Mouse (Mus musculus): ENCODE data around the gene Sar1b. TPM values are rescaled to one million over a fixed set of nuclear protein-coding genes. Genes with fewer than 3 reads are reported as not detected.

Gene Sar1b
- polyA plus RNA-seq, 1 experiment = 24.9 TPM

DNA sequence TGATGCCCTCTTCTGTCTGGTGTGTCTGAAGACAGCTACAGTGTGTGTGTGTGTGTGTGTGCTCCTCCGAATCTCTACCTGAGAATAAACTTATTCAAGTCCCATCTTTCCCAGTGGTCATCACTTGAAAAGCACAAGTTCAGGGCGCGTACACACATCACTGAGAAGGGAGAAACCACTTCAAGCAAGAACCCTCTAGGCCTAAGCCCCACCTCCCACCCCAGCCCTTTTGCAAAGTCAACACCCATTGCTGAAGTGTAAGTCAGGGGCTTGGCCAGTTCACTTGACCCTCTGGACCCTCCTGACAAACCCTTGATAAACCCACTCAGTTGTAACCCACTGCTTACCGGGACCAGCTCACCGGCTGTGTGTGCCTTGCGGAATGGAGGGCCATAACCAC, 73.0 kb downstream of the Sar1b start:
- 80% methylated on average over 6 of the region's 6 CpGs for WGBS
- Histone ChIP-seq H3K4me1 (ENCODE audit: control insufficient read depth, insufficient read depth, low read length) (peaks cover 10% of the 10 kb centered on the region), H3K4me3 (replicated peaks; ENCODE audit: extremely low read depth, low read depth, low read length) (no peak overlapping the region)
- TF ChIP-seq CTCF (IDR thresholded peaks at IDR 0.05; ENCODE audit: insufficient read depth, low read length) (no peak), POLR2A (IDR thresholded peaks at IDR 0.05; ENCODE audit: borderline replicate concordance, extremely low read depth, low read depth, low read length) (no peak)
- no peak for DNase-seq

DNA sequence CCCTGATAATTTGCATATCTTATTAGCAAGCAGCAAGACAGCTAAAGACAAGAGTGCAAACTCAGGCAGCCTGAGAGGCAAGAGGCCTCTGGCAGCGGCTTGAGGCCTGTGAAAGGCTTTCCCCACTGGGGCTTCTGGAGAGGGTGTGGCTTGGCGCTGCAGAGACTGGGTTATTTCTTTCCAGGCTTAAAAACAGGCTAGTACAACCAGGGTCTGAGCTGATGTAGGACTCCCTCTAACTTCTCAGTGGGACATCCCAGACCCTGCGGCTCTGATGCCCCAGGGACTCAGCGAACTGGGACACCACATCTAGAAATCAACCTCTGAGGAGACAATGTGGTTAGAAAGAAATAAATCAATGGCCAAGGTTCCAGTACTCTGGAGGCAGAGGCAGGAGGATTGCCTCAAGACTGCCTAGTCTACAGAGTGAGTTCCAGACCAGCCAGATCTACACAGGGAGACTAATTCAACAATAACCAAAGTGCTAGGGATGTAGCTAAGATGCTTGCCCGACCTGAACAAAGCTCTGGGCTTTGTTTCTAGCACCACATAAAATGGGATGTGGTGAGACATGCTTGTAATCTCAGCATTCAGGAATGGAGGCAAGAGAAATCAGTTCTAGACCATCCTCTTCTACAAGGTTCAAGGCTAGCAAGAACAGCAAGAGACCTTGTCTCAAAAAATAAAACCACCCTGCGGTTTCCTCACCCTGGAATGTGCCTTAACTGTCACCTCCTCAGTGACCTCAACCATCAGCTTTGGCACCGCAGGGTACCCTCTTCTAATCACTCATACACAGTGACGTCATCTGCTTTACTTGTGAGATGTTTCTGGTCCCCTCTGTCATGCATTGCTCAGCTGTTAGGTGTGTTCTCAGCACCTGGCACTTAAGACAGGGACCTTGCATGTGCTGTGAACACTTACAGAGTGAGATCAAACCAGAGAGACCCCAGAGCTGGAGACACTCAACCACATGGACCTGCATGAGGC, 74.0 kb downstream of the Sar1b start:
- 73% methylated on average over 8 of the region's 8 CpGs for WGBS
- no peak for DNase-seq
- Histone ChIP-seq H3K4me3 (replicated peaks; ENCODE audit: extremely low read depth, low read depth, low read length) (no peak overlapping the region), H3K4me1 (ENCODE audit: control insufficient read depth, insufficient read depth, low read length) (peaks cover 9% of the 10 kb centered on the region)
- no peak for TF ChIP-seq POLR2A (IDR thresholded peaks at IDR 0.05; ENCODE audit: borderline replicate concordance, extremely low read depth, low read depth, low read length)
- TF ChIP-seq CTCF (IDR thresholded peaks at IDR 0.05; ENCODE audit: insufficient read depth, low read length) = no peak

DNA sequence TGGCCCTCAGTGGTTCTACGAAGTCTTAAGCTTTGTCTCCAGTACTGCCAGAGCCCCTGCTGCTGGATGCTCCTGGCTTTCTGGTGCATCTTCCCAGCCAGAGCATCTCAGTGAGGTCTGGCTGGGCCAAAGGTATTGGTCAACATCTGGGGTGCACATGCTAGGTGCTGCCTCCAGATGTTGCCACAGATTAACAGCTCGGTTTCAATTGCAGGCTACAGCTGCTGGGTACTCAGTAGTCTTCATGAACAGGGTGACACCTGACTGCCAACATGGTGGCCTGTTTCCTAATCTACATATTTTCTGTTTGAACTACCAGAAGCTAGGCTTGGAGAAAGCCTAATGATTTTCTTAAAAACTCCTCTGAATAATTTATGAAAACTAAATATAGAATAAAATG, 75.6 kb downstream of the Sar1b start:
- no peak overlapping the region for H3K4me3 ChIP-seq (replicated peaks; ENCODE audit: extremely low read depth, low read depth, low read length)
- WGBS = 72% methylated on average over 2 of the region's 2 CpGs
- H3K4me1 ChIP-seq (ENCODE audit: control insufficient read depth, insufficient read depth, low read length) = no peaks in the 10 kb centered on the region
- TF ChIP-seq POLR2A (IDR thresholded peaks at IDR 0.05; ENCODE audit: borderline replicate concordance, extremely low read depth, low read depth, low read length) (no peak), CTCF (IDR thresholded peaks at IDR 0.05; ENCODE audit: insufficient read depth, low read length) (no peak)
- no peak for DNase-seq

DNA sequence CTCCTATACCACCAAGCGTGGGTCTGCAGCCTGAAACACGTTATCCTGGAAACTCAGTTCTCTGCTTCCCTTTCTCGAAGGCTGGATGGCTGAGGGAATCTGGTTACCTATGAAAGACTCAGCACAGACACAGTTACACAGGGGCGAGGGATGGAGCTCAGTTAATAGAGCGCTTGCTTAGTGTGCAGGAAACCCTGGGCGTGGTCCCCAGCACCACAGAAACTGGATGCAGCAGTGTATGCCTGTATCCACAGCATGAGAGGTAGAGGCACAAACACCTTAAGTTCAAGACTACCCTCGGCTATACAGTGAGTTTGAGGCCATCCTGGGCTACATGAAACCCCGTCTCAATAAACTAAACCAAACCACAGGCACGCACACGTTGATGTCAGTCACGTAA, 76.5 kb downstream of the Sar1b start:
- whole genome bisulfite sequencing = 87% methylated on average over 11 of the region's 11 CpGs
- no peak for DNase-seq
- Histone ChIP-seq H3K4me3 (replicated peaks; ENCODE audit: extremely low read depth, low read depth, low read length) (no peak overlapping the region), H3K4me1 (ENCODE audit: control insufficient read depth, insufficient read depth, low read length) (no peaks in the 10 kb centered on the region)
- TF ChIP-seq POLR2A (IDR thresholded peaks at IDR 0.05; ENCODE audit: borderline replicate concordance, extremely low read depth, low read depth, low read length) = no peak
- TF ChIP-seq CTCF (IDR thresholded peaks at IDR 0.05; ENCODE audit: insufficient read depth, low read length) = no peak

DNA sequence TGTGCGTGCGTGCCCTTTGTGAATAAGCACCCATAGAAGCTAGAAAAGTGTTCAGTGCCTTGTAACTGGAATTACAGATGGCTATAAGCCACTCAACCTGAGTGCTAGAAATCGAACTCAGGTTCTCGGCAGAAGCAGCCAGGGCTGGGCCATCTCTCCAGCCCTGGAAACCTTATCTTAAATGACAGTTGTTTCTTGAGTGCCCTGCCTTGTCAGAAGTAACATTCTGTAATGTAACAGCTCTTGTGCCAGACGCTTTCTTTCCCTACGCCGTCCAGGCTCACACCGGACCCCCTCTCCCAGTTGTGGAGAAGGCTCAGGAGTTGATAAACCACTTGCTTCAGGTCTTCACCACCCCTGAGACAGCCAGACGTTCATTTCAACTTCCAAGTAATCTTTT, 77.2 kb downstream of the Sar1b start:
- TF ChIP-seq POLR2A (IDR thresholded peaks at IDR 0.05; ENCODE audit: borderline replicate concordance, extremely low read depth, low read depth, low read length) (no peak), CTCF (IDR thresholded peaks at IDR 0.05; ENCODE audit: insufficient read depth, low read length) (no peak)
- no peak for DNase-seq
- Histone ChIP-seq H3K4me3 (replicated peaks; ENCODE audit: extremely low read depth, low read depth, low read length) (no peak overlapping the region), H3K4me1 (ENCODE audit: control insufficient read depth, insufficient read depth, low read length) (no peaks in the 10 kb centered on the region)
- WGBS = 67% methylated on average over 9 of the region's 9 CpGs

DNA sequence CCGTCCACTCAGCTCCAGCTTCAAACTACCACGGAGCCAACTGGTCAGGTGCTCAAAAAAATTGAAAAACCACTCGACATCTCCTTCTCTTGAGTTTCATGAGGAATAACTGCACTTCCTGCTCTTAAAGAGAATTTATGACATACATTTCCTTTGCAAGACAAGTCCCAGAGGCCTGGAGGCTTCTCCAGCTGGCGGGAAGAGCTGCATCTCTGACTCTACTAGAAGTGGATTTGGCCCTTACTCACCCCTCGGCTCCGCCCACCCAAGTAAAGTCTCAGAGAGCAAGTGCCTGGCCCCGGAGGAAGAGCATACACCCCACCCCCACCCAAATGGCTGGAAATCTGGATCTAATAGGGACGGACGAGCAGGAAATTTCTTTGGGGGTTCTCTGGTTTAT, 77.7 kb downstream of the Sar1b start:
- Histone ChIP-seq H3K4me1 (ENCODE audit: control insufficient read depth, insufficient read depth, low read length) (no peaks in the 10 kb centered on the region), H3K4me3 (replicated peaks; ENCODE audit: extremely low read depth, low read depth, low read length) (no peak overlapping the region)
- WGBS = 52% methylated on average over 9 of the region's 9 CpGs
- TF ChIP-seq POLR2A (IDR thresholded peaks at IDR 0.05; ENCODE audit: borderline replicate concordance, extremely low read depth, low read depth, low read length) (no peak), CTCF (IDR thresholded peaks at IDR 0.05; ENCODE audit: insufficient read depth, low read length) (no peak)
- no peak for DNase-seq

Other genes starting within 250 kb of the Sar1b start
- gene Phykpl, start 178.9 kb upstream of the Sar1b start, polyA plus RNA-seq (2012; rRNA removed) = 19.8 and 25.4 TPM in 2 replicates
- 174 and 289 TPM in 2 replicates for gene Hnrnpab, start 156.8 kb upstream of the Sar1b start, polyA plus RNA-seq (2012; rRNA removed)
- gene Nhp2, start 144.0 kb upstream of the Sar1b start, polyA plus RNA-seq (2012; rRNA removed) = 22.6 and 33.3 TPM in 2 replicates
- gene Rmnd5b, start 127.8 kb upstream of the Sar1b start, polyA plus RNA-seq (2012; rRNA removed) = 64.9 and 65.8 TPM in 2 replicates
- 43.7 and 45.9 TPM in 2 replicates for gene N4bp3, start 112.8 kb upstream of the Sar1b start, polyA plus RNA-seq (2012; rRNA removed)
- 9.1 and 13.2 TPM in 2 replicates for gene D930048N14Rik, start 112.7 kb upstream of the Sar1b start, polyA plus RNA-seq (2012; rRNA removed)
- 6.9 and 8.3 TPM in 2 replicates for gene 0610009B22Rik, start 74.8 kb upstream of the Sar1b start, polyA plus RNA-seq (2012; rRNA removed)
- 11.9 and 12.9 TPM in 2 replicates for gene Sec24a, start 53 bp upstream of the Sar1b start, polyA plus RNA-seq (2012; rRNA removed)
- gene Jade2, start 94.0 kb downstream of the Sar1b start, polyA plus RNA-seq (2012; rRNA removed) = 23.6 and 33.3 TPM in 2 replicates
- 18.7 and 19.7 TPM in 2 replicates for gene Cdkn2aipnl, start 204.0 kb downstream of the Sar1b start, polyA plus RNA-seq (2012; rRNA removed)
- 39.2 and 48.8 TPM in 2 replicates for gene Ube2b, start 237.1 kb downstream of the Sar1b start, polyA plus RNA-seq (2012; rRNA removed)
- 1.4 and 2.4 TPM in 2 replicates for gene Cdkl3, start 240.5 kb downstream of the Sar1b start, polyA plus RNA-seq (2012; rRNA removed)

Data from lung, adult 2 months (tissue).